Mouse (Mus musculus) embryonic facial prominence, embryonic 14.5 days (tissue): ENCODE data around the gene Pate2. TPM values are rescaled to one million over a fixed set of nuclear protein-coding genes. Genes with fewer than 3 reads are reported as not detected.

ENCODE experiments used
- ATAC-seq: fragments of 200-750 bp; cut with Nextera tagmentation; 2 replicates; pipeline ENCODE4 v1.8.0; 2017; ENCODE audit warnings: low read depth, moderate number of reproducible peaks, moderate TSS enrichment
- DNase-seq: peaks from one replicate; pipeline ENCODE4 v3.0.0-alpha.2; 2015; ENCODE audit warnings: low spot score
- H3K27ac ChIP-seq: fragments of 300-500 bp; sonication (generic); replicated peaks from 2 replicates; pipeline ENCODE4 v1.5.1; 2014; ENCODE audit warnings: low read depth, mild to moderate bottlenecking, low read length, moderate library complexity
- H3K27me3 ChIP-seq: fragments of 300-500 bp; sonication (generic); replicated peaks from 2 replicates; pipeline ENCODE4 v1.6.1; 2014; ENCODE audit warnings: low read length; ENCODE audit not compliant: control insufficient read depth, insufficient read depth
- H3K36me3 ChIP-seq: fragments of 300-500 bp; sonication (generic); 2 replicates; pipeline ENCODE4 v1.6.1; 2014; ENCODE audit warnings: low read length, mixed read lengths; ENCODE audit not compliant: control insufficient read depth, insufficient read depth
- H3K4me1 ChIP-seq: fragments of 300-500 bp; sonication (generic); 2 replicates; pipeline ENCODE4 v1.6.1; 2014; ENCODE audit warnings: antibody characterized with exemption, low read length; ENCODE audit not compliant: control insufficient read depth, insufficient read depth
- H3K4me2 ChIP-seq: fragments of 300-500 bp; sonication (generic); 2 replicates; pipeline ENCODE4 v1.6.1; 2014; ENCODE audit warnings: low read depth, mild to moderate bottlenecking, low read length, moderate library complexity, mixed read lengths
- H3K4me3 ChIP-seq: fragments of 300-500 bp; sonication (generic); 2 replicates; pipeline ENCODE4 v1.5.1; 2014; ENCODE audit warnings: low read depth, mild to moderate bottlenecking, low read length
- H3K9ac ChIP-seq: fragments of 300-500 bp; sonication (generic); 2 replicates; pipeline ENCODE4 v1.6.1; 2014; ENCODE audit warnings: low read depth, mild to moderate bottlenecking, low read length, moderate library complexity, mixed read lengths
- H3K9me3 ChIP-seq: fragments of 300-500 bp; sonication (generic); 2 replicates; pipeline ENCODE4 v1.6.1; 2016; ENCODE audit warnings: low read length; ENCODE audit not compliant: control insufficient read depth
- WGBS: fragments of 180-500 bp; shearing (Covaris S2); extraction: QIAGEN DNeasy Blood & Tissue Kit; methylation state at CpG from one replicate; pipeline ENCODE4 v1.1.7; 2014; 5-methylcytosine and 5-hydroxymethylcytosine counted together
- polyA plus RNA-seq: library from polyadenylated mRNA; unstranded; fragments of >200 nt; fragmentation: Nextera tagmentation; extraction: Ambion mirVana; gene quantifications from 2 replicates; pipeline ENCODE4 v1.2.1, GENCODE M21; 2014

Pate2 gene
- polyA plus RNA-seq, 1 experiment from 2014 or later: 0.61 TPM

DNA sequence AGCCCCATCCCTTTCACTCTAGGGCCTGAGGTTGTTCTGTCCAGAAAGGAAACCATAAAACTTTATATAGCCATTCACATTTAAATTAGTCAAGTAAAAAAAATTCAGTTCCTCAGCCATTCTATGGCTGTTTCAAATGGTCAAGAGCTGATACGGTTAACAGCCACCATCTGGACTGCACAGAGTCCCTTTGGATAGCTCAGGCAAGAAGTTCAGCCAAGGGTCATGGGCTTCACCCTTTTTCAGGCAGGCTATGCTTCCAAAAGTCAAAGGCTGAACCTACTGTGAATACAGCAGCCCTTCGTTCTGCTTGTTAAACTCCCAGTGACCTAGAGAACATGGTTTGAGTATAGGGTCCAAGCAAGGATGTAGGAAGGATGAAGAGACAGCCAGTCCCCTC is 25.4 kb upstream of the Pate2 start:
- Histone ChIP-seq H3K4me1 (no peaks in the 10 kb centered on the region), H3K4me2 (no peak overlapping the region), H3K36me3 (no peaks in the 10 kb centered on the region), H3K9ac (no peak overlapping the region), H3K27ac (no peak overlapping the region), H3K27me3 (no peaks in the 10 kb centered on the region), H3K9me3 (no peaks in the 10 kb centered on the region), H3K4me3 (no peak overlapping the region)
- no peak for DNase-seq
- ATAC-seq: no peak
- WGBS: 54% methylated on average over 2 of the region's 2 CpGs

DNA sequence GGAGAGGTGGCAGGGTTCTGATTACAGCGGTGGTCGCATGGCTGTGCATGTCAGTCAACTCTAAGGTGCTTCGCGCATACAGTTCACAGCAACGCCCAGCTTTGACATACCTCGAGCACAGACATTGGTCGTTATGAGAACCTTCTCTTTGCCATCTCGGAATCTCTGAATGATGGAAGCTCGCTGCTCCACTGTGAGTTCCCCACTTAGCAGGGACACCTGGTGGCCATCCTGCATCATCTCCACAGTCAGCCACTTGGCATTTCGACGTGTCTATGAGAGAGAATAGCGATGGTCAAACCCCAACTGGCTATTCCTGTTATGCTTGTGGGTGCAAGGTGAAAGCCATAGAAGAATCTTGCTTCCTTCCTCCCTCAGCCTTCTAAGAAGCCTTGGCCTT is 24.4 kb upstream of the Pate2 start:
- H3K4me1 ChIP-seq: no peaks in the 10 kb centered on the region
- no peak overlapping the region for H3K4me3 ChIP-seq
- H3K36me3 ChIP-seq: no peaks in the 10 kb centered on the region
- no peak overlapping the region for H3K4me2 ChIP-seq
- no peaks in the 10 kb centered on the region for H3K27me3 ChIP-seq
- 72% methylated on average over 12 of the region's 12 CpGs for WGBS
- H3K9me3 ChIP-seq: no peaks in the 10 kb centered on the region
- no peak overlapping the region for H3K27ac ChIP-seq
- no peak overlapping the region for H3K9ac ChIP-seq
- no peak for ATAC-seq
- DNase-seq: no peak

DNA sequence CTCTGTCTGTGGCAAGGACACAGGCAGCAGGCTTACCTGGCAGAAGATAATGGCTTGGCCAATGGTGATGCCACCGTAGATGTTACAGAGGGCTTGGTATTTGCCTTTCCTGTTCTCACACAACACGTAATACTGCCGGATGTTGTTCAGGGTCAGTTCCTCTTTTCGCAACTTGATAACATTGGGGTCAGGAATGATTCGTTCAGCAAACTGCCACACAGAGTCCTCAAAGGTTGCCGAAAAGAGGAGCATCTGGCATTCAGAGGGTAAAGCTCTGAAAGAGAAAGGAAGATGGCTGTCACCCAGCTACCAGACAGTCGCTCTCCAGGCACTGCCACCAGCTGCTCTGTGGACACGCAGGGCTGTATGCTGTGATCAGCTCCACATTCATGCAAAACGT is 23.3 kb upstream of the Pate2 start:
- 80% methylated on average over 9 of the region's 9 CpGs for WGBS
- H3K9me3 ChIP-seq: no peaks in the 10 kb centered on the region
- no peak for ATAC-seq

DNA sequence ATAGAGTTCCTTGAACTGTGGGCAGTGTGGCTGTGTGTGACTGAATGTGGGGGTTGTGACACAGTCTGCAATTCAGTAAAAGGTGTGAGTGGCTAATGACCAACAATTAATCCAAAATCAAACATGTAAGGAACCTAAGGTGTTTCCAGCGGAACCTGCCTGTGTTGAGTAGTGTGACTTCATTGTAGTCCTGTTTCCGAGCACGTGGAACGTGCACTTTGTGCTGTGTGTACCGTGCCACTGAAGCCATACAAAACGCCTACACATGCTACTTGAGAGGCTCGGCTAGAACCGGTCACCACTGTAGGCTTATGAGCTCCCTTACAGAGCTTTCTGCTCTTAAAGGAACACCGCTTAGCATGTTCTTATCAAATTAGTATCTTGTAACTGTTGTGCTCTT is 21.6 kb upstream of the Pate2 start:
- no peaks in the 10 kb centered on the region for H3K27me3 ChIP-seq
- no peak overlapping the region for H3K4me3 ChIP-seq
- H3K27ac ChIP-seq: no peak overlapping the region
- no peaks in the 10 kb centered on the region for H3K36me3 ChIP-seq
- ATAC-seq (no peak), DNase-seq (no peak)
- no peaks in the 10 kb centered on the region for H3K4me1 ChIP-seq
- H3K9ac ChIP-seq: no peak overlapping the region
- no peak overlapping the region for H3K4me2 ChIP-seq
- WGBS: 84% methylated on average over 9 of the region's 9 CpGs
- no peaks in the 10 kb centered on the region for H3K9me3 ChIP-seq

More for the DNA sequence above, 23.3 kb upstream of the Pate2 start:
- Histone ChIP-seq H3K27me3 (no peaks in the 10 kb centered on the region), H3K4me2 (no peak overlapping the region), H3K36me3 (no peaks in the 10 kb centered on the region), H3K4me3 (no peak overlapping the region), H3K27ac (no peak overlapping the region), H3K4me1 (no peaks in the 10 kb centered on the region), H3K9ac (no peak overlapping the region)
- DNase-seq: no peak

DNA sequence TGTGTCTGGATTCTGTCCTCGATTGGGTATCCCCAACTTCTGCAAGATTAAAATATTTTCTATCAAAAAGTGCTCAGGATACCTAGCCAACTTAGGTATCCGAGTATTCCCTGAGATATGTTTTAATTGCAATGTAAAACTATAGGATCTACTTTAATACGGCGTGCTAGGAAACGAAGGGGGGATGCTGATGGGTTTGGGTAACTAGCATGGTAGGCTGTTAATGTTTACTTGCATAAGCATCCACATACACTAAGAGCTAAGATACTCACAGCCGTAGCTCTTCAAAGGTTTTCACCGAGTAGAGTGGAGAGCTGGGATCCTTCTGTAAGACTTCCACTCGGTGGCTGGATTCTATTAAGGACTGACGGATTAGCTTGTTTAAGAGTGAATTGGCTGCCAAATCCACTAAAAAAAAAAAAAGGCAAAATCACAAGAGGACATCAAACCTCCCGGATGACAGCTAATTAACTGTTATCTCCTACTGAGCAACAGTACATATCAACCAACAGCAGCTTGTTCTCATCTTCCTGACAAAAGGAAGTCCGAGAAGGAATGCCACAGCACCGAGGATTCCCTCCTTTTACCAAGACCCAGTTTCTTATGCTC is 13.5 kb upstream of the Pate2 start:
- H3K9ac ChIP-seq: no peak overlapping the region
- WGBS: 68% methylated on average over 12 of the region's 12 CpGs
- H3K27me3 ChIP-seq: no peaks in the 10 kb centered on the region
- ATAC-seq (no peak), DNase-seq (no peak)
- no peak overlapping the region for H3K4me3 ChIP-seq
- no peak overlapping the region for H3K27ac ChIP-seq
- H3K9me3 ChIP-seq: no peaks in the 10 kb centered on the region
- peaks cover 8% of the 10 kb centered on the region for H3K4me1 ChIP-seq
- H3K36me3 ChIP-seq: peaks cover 9% of the 10 kb centered on the region
- H3K4me2 ChIP-seq: no peak overlapping the region

DNA sequence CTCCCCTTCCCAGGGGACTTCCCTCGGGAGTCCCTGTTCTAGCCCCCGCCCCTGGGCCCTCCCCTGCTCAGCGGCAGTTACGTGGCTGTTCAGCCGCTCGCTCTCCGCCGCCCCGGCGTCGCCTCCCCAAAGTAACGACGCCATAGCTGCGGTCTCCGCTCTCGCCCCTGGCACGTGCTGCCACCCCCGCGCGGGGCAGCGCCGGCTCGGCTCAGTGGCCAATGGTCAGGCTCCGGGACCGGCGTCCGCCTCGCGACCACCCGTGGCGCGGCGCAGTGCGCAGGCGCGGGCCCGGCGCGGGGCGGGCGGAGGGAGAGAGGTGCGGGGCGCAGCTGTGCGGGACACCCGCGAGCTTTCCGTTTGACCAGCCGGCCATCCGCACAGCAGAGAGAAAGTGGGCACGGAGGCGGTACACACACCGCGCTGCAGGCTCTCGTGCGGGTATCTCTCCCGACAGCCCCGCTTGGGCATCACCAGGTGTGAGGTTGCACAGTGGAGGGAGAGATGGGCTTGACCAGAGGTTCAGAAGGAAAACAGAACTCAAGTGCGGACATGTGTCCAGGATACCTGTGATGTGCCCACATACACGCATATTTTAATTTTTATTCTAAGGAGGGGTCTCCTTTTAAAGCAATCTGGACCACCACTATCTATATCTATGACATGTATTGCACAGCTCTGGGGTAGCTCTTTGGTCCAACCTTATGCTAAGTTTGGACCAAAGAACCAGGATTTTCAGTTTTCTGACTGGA is 11.7 kb upstream of the Pate2 start, which contains the start of the genes Ddx25 and Pus3:
Gene Ddx25, minus strand, starts transcription at position 272 of the 752 bp plus-strand sequence.
Gene Pus3, plus strand, starts transcription at position 339 of the 752 bp plus-strand sequence.
- H3K9ac ChIP-seq: peak within 1 kb of the TSS; percentile 76
- H3K27me3 ChIP-seq: no peaks in the 10 kb centered on the region
- peaks cover 8% of the 10 kb centered on the region for H3K4me1 ChIP-seq
- DNase-seq (peak; percentile 48), ATAC-seq (peak; percentile 80)
- peaks cover 16% of the 10 kb centered on the region for H3K36me3 ChIP-seq
- H3K4me3 ChIP-seq: peak within 1 kb of the TSS; percentile 61
- H3K9me3 ChIP-seq: no peaks in the 10 kb centered on the region
- H3K4me2 ChIP-seq: peak within 1 kb of the TSS; percentile 99
- under 1% methylated on average over 41 of the region's 59 CpGs for WGBS
- peak within 1 kb of the TSS; percentile 73 for H3K27ac ChIP-seq

- H3K36me3 ChIP-seq: peaks cover 18% of the 10 kb centered on the region
- no peaks in the 10 kb centered on the region for H3K27me3 ChIP-seq
- DNase-seq: peak; percentile 97
- H3K9ac ChIP-seq: peak overlapping the region; percentile 76
- ATAC-seq: peak; percentile 93
- H3K4me3 ChIP-seq: peak overlapping the region; percentile 61
- peak overlapping the region; percentile 73 for H3K27ac ChIP-seq
- WGBS: 2% methylated on average over 31 of the region's 31 CpGs
- peaks cover 8% of the 10 kb centered on the region for H3K4me1 ChIP-seq
- peak overlapping the region; percentile 99 for H3K4me2 ChIP-seq
- no peaks in the 10 kb centered on the region for H3K9me3 ChIP-seq
These were observed 10.8 kb upstream of the Pate2 start for GRCm38 (mm10) chr9:35559009-35559890.

GRCm38 (mm10) chr9:35561076-35561475 is 9.0 kb upstream of the Pate2 start:
- ATAC-seq (no peak), DNase-seq (no peak)
- no peak overlapping the region for H3K9ac ChIP-seq
- H3K27me3 ChIP-seq: no peaks in the 10 kb centered on the region
- no peak overlapping the region for H3K4me3 ChIP-seq
- H3K9me3 ChIP-seq: no peaks in the 10 kb centered on the region
- no peak overlapping the region for H3K4me2 ChIP-seq
- peaks cover 36% of the 10 kb centered on the region for H3K36me3 ChIP-seq
- no peak overlapping the region for H3K27ac ChIP-seq
- 93% methylated on average over 11 of the region's 11 CpGs for WGBS
- H3K4me1 ChIP-seq: peaks cover 8% of the 10 kb centered on the region
